Mouse (Mus musculus) gastrocnemius, postnatal 10 days (tissue): Measurements from ENCODE around the gene Kcnk12. TPM values are rescaled to one million over a fixed set of nuclear protein-coding genes. Genes with fewer than 3 reads are reported as not detected.

ENCODE experiments used
- DNase-seq: peaks from one replicate; pipeline ENCODE4 v3.0.0; 2021; ENCODE audit warnings: mixed read lengths
- total RNA-seq, 2 experiments: library from RNA; stranded (reverse); gene quantifications; 2 replicates each; pipeline ENCODE4 v1.2.3; 2021

Gene Kcnk12
- total RNA-seq, 2 experiments from 2014 or later: not detected

DNA sequence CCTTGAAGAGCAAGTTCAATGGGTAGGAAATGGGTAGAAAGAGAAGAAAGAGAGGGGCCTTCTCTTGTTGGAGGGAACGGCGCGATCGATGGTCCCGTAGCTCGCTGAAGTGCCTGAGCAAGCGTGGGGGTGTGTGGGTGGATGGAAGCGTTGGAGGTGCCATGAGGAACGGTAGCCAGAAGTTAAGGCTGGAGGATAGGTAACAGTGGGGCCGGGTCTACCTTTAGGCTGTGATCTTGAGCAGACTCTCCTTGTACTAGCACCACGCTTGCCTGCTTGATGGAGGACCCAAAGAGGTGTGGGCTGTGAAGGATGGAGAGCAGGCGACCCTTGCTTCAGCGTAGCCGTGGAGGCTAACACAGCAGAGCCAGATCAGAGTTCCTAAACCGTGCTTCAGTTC, 12.1 kb downstream of the Kcnk12 start:
- DNase-seq: no peak

DNA sequence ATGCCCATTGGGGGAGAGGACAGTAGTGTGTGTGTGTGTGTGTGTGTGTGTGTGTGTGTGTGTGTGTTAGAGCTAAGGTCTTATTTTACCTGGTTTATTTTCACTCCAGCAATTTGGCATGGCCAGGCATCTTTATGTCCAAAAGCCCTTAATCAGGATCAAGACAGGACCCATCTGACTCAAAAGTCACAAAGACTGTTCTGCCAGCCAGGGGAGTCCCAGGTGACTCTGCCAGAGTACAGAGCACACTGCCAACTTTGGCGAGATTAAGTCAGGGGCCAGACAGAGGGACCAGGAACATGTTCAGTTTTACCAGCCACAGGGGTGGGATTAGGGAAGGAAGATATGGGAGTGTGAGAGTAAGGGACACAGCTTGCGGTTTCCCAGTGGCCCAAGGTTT, 12.9 kb downstream of the Kcnk12 start:
- no peak for DNase-seq

DNA sequence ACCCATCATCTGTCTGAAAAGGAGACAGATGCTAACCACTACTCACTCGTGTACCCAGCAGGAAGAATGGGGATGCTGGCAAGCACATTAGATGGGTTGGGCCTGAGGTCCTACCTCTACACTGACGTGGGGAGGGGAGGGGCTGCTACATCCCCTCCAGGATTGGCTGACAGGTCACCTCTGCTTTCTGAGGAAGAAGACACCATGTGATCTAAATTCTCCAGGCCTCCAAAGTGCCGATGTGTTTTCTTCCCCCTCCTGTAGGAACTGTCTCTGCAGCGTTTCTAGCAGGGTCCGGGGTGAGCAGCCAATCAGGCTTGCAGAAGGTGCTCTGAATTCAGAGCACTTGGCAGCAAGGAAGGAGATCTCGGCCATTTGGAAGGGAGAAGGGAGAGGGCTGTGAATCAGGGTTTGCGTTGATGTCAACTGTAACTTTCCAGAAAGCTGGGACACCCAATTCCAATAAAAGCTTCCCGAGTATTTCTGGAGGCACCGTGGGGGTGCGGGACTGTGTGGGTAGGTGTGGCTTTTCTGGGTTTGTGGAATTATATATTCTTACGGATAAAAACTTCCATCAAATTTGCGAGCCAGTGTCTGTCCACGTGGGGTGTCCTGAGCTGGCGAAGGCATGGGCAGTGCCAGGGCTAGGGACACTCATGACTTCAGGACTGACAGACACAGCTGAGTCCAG, 13.5 kb downstream of the Kcnk12 start:
- no peak for DNase-seq

DNA sequence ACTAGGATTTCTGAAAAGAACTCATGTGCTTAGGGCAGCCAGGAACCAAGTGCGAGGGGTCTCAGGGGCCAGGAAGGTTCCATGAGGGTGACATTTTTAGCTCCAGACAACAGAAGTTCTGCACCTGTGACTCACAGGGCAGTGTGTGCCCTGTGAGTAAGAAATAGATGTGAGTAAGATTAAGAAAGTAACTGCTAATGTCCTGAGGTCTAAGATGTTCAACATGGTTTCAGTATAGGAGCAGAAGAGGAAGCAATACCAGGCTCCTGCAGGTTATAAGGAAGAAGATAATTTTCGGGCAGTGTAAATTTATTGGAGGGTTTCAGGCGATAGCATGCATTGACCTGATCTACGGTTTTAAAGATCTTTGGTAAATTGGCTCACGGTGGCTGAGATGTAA, 16.6 kb downstream of the Kcnk12 start:
- DNase-seq: no peak

DNA sequence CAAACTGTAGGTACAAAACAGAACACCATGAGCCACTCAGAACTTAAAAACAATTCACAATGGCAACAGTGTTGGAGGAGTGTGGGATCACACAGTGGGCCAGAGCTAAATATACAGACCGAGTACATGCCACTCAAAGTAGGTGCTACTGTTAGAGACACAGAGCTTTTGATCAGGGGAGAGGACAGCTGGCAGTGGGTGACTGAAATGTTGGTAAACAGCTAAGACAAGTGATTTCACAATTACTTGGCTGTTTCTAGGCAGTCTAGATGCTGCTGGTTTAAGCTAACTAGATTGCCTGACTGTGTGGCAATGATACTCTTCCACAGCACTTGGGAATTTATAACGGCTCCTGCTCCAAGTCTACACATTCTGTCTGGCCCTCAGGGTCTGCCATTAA, 17.6 kb downstream of the Kcnk12 start:
- no peak for DNase-seq

DNA sequence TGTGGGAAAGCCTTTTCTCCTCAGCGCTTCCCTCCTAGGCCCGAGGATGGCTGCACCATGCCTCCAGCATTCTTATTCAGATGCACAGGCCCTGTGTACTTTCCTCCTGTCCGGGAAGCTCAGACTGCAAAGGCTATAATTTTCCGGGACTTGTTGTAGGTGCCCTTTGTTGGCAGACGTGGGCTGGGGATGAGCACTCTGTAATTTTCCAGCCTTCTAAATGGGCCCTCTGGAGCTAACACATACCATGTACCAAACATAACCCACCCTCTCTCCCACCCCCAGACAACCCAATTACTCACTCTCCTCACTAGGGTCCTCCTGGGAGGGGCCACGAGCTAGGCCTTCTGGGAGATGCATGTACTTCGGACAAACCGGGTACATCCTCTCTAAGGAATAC, 22.8 kb downstream of the Kcnk12 start:
- DNase-seq: no peak

DNA sequence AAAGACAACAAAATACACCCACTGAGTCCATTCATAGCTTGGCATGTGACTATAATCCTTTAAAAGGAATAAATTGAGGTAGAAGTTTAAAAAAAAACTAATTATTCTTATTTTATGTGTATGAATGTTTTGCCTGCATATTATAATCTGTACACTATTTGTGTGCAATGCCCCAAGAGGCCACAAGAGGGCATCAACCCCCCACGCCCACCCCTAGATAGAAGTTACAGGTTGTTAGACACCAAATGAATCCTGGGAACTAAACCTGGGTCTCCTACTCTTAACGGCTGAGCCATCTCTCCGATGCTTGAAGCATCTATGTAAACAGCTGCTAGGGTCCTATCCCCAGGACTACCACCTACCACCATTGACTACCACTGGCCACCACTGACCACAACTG, 24.6 kb downstream of the Kcnk12 start:
- DNase-seq: no peak

DNA sequence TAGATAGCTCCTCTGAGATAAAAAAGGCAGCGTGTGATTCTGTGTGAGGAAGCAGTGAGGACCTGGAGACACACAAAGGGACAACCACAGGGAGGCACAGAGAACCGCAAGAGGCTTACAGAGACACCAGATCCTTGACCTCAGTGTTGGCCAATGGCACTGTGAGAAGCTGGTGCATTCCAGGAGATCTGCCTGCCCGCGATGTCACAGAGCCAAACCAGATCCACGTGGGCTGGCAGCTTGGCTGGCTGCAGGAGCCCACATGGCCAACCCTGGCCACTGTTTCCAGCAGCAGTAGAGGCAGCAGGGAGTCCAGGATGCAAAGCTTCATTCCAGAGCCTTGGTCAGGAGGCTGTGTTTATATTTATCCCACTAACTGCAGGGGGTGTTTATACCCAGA, 27.0 kb downstream of the Kcnk12 start:
- no peak for DNase-seq

DNA sequence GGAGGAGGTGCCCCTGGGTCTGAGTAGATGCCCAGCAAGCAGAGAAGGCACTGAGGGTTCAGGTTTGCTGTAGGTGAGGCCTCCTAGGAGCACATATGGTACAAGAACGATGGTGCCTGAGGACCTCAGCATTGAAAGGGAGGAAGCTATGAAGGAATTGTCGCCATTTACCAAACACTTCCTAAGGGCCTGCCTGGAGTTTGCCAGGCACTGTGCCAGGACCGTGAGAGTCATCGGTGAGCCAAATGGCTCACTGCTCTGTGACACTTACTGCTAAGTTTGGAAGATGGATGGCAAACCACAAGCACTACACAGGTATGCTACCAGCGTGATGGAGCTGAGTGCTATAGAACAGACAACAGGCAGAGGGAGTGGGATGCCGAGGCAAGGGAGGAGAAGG, 30.9 kb downstream of the Kcnk12 start:
- DNase-seq: no peak

DNA sequence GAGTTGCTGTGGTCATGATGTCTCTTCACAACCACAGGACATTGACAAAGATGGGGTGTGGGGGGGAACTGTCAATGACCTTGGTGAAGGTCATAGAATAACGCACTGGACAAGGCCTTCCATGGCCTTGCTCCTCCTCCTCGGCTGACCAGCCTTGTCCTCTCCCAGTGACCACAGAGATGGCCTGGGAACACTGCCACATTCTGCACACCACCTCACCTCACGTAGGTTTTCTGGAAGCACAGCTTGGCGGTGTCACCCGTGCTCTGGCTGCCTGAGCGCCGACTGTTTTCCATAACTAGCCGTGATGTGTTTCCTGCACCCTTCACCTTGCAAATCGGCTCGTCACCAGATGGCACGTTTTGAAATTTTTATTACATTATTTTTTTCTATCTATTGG, 32.8 kb downstream of the Kcnk12 start:
- no peak for DNase-seq

DNA sequence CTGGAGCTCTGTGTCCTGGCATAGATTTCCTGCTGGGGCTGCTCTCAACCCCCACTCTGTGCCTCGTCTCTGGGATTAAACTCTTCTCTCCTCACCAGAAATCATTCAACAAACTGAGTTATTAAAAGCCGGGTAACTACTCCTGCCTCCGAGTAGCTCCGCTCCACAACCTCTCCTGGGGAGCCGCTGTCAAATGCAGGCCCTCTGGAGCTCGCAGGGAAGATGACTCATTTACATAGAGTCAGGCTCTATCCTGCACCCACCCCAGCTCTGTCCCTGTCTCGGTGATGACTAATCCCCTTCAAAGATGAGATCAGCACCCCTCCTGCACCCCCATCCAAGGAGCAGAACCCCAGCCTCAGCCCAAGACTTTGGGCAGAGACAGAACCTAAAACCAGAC, 34.6 kb downstream of the Kcnk12 start:
- DNase-seq: no peak

DNA sequence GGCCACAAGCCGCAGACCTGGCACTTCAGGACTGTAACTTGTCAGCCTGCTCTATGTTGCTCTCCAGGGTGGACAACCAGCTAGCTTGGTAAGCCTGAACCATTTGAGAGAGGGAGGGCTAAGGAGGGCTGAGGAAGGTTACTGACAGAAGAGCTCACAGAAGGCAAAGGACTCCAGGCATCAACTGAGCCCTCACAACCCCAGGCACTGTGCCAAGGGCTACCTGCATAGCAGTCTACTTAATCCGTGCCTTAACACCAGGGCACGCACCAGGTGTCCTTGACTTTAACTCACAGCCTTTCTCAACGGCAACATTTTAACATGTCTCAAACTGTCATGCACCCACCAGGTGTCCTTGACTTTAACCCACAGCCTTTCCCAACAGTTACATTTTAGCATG, 37.5 kb downstream of the Kcnk12 start:
- no peak for DNase-seq

DNA sequence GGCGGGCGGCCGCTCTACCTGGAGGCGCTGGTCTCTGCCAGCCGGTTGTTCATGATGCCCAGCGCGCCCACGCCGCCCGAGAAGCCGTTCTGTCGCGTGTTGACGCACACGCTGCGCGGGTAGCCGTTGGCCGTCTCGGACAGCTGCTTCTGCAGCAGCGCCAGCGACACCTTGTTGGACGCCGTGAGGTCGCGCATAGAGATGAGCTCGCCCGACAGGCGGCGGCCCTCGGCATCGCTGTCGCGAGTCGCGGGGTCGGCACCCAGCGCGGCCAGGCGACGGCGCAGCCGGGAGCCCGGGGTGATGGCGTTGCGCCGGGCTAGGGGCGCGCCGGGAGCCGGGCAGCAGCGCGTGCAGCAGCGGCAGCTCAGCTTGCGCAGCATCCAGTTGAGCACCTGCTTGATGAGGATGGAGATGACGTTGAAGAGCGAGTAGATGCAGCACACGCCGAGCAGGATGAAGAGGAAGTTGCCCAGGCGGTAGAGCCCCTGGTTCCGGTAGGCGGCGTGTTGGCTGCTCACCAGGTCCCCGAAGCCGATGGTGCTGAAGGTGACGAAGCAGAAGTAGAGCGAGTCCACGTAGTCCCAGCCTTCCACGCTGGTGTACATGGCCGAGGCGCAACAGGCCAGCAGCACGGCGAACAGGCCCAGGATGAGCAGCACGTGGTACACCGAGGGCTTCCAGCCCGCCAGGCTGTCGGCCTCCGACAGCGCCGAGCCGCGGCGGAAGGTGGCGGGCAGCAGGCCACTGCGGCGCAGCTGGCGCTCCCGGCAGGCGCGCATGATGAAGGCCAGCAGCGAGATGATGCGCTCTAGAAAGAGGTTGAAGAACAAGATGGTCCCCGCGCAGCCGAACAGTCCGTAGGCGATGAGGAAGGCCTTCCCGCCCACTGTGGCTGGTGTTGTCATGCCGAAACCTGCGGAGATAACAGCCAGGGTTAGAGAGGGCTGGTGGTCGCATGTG, 51.6 kb downstream of the Kcnk12 start:
- DNase-seq: peak; percentile 36

DNA sequence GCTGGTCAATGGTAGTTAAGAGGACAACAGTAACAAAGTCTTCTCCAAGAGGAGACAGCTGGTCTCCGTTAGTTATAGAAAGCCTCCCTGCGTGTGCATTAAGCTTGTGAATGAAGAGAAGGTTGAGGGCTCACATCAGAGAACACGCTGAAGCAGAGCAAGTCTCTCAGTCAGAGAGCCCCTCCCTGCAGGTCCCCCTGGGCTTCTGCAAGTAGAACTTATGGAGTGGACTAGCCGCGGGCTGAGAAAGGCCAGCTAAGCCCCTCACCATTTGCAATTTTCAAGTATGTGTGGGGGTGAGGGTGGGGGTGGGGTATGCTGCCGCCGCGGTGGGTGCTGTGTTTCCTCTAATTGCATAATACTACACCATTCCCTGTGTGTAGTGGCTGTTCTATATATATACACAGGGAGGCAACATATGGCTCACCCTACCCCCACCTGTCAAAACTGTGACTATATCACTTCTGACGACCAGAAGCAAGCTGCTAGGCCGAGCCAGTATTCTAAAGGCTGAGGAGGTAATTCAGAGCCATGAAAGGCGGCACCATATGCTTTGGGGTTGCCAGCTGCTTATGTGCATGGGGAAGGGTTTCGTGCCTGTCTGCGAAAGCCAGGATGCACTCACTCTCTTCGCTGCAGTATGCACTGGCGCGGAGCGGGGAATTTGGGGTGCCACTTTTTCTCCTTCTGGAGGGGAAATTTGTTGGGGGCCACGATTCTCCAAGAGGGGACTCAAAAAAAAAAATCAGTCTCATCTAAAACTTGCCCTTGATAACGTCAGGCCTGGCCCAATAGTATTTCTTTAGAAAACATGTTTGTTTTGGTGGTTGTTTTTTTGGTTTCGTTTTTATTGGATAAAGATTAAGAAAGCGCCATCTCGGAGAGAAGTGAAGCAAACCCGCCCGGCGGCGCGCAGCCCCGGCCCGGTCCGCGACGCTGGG, 52.5 kb downstream of the Kcnk12 start:
- no peak for DNase-seq

DNA sequence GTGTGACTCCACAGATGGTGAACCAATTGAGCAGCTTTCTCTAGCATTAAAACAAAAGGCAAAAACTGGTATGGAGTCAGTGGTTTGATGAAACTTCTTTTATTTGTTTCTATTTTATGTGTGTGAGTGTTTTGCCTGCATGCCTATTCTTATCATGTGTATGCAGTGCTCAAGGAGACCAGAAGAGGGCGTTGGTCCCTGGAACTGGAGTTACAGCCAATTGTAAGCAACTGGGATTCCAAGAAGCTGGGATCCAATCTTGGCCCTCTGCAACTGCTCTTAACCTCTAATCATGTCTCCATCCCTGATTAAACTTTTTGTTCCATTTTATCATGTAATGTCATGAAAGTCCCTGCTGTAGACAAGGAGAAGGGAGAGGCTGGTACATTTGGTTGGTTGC, 58.0 kb downstream of the Kcnk12 start:
- DNase-seq: no peak

DNA sequence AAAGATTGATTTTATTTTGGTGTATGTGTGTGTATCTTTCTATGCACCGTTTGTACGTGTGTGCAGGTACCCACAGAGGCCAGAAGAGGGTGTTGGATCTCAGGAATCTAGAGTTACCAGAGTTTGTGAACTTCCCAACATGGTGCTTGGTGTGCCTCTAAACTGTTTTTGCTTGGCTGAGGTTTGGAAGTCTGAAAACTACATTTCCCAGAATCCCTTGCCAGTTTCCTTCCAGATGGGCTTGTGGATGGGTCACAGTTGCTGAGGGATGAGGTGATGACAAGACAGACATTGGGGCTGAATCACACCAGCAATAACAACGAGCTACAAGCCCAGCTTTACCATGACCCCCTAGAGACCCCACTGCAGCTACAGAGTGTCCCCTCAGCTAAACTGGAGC, 60.6 kb downstream of the Kcnk12 start:
- DNase-seq: no peak

DNA sequence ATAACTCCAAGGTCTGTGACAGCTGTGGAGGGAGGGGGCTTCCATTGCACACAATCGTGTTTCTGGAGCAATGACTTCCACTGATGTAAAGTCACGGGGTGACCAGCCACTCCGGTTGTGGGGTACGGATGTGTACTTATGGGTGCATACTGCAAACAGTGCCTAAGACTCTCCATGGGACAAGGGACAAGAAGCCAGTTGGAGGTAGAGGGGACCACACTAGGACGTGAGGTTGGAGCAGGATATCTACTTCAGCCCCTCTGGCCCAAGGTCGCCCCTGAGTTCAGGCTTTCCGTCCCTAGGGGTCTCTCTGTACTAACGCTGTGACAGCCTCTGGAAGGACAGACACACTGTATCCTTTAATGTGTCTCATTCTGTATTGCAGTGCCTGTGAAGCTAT, 63.3 kb downstream of the Kcnk12 start:
- no peak for DNase-seq

DNA sequence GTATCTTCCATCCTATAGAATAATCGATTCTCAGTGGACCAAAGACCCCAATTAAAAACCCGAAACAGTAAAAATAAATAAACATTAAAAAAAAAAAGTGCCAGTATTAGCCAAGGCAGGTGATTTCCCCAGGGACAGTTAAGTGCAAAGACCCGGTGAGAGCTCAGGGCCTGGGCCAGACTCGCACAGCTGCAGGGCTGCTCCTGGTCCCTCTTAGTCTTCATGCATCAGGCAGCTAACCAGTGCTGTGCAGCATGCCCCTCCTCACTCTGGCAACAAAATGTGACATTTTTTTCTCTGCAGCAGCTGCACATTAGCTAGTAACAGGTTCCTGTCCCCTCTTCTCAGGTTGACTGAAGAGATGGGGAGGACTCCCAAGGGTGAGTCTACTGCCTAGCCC, 65.8 kb downstream of the Kcnk12 start:
- DNase-seq: no peak

DNA sequence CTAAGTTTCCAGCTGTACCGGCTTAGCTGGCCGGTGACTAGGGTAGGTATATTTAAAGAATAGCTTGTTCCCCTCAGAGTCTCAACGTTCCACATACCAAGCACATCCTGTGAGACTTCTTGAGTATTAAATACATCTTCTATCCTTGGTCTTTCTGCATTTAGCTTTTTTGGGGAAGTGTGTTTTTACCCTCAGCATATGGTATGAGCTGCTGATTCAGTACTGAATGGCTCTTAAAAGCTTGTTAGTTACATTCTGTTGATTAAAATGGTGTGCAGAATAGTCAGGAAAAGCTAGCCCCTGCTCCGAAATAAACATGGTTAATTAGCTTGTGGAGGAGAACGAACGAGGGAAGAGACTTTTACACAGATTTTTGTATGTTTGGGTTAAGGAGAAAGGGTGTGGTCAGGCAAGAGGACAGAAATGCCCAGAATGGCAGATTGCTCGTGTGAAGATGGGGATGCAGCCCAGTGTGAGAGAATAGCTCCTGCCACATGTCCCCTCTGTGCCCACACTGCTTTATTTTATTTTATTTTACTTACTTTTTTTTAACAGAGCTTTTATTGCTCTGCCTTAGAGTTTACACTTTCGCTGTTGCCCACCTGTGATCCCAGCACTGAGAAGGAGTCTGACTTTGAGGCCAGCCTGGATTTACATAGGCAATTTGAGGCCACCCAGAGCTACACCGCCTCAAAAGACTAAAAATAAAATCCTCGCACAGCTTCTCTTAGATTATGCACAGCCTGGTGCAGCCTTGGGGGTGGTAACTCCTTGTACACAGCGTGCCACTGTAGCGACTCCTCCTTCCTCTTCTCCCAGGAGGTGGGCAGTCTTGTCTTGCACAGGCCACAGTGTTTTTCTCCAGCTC, 71.1 kb downstream of the Kcnk12 start:
- DNase-seq: no peak

DNA sequence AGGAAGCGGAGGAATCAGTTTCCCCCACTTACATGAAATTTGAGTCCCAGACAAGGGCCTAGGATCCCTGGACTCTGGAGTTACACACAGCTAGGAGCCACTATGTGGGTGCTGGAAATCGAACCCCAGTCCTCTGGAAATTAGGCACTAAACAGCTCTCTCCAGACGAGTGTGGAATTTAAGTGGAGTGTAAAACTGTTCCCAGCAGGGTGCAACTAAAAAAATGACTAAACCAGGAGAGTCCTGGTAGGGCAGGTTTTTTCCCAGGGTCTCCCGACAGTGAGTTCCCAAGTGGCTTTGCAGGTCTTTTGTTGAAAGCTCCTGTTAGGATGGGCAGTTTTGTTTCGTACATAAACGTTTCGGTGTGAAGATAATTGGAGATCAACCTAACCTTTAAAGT, 73.1 kb downstream of the Kcnk12 start:
- no peak for DNase-seq

DNA sequence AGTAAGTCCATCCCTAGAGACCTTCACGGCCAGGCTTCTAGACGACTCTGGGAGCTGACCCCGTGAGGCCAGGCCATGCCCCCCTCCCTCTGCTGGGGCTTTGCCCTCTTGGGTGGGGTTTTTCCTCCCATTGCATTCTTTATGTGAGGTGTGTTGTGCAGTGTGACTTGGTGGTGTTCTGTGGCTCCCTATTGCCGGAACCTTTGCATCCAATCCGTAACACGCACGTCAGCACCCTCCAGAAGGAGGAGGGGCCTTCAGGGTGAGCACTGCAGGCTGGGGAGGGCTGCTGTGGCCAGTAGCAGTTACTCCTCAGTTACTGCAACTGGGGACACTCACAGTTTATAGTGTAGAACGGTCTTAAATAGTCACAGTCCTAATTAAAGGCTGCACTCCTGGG, 97.7 kb downstream of the Kcnk12 start:
- DNase-seq: no peak
